8 mouse cellular contexts compared by ENCODE assay signal in the genomic region with DNA sequence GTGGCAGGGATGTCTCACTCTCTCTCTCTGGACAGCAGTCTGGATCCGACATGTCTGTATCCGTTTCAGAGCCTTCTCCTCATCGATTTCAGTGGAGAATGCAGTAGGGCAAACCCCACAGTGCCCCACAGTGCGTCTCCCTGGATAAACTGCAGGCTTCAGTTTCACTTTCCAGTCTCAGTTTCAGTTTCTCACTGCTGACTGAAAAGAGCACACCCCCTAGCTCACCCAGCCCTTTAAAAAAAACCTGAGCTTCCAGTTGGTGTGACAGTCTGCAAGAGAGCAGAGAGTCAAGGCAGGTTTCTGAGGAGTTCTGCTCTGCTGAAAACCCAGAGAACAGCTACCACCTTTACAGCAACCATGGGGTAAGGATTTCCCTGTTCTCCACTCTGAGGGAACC. TPM values are rescaled to one million over a fixed set of nuclear protein-coding genes. Genes with fewer than 3 reads are reported as not detected.
A peak's percentile ranks its signal among the peaks of the same experiment; 100 is the strongest.
DNase-seq lines count a peak whose midpoint lies in the region; ATAC-seq and TF ChIP-seq lines count a peak whose summit lies in the region.

A gene (minus strand): TSS at position 121 of the 400 bp plus-strand sequence.
A gene (plus strand): TSS at position 249 of the 400 bp plus-strand sequence.

- peaks cover 17% of the 10 kb centered on the region for H3K27me3 ChIP-seq in heart, embryonic 13.5 days (replicated peaks)
- no peaks in the 10 kb centered on the region for H3K27me3 ChIP-seq in forebrain, embryonic 10.5 days (ENCODE audit: poor library complexity, severe bottlenecking)

- no peak for TF ChIP-seq CTCF in lung, adult 2 months (IDR thresholded peaks at IDR 0.05; ENCODE audit: insufficient read depth, low read length)

- peak within 1 kb of the TSS; percentile 46 for H3K4me2 ChIP-seq in heart, embryonic 13.5 days

- peak; percentile 14 for DNase-seq in adrenal gland, postnatal 14 days
- no peak for DNase-seq in adrenal gland, adult 18-20 months (ENCODE audit: low spot score in 2 of 2)
- DNase-seq in CD4-positive helper T cell, adult 2 months (ENCODE audit: low read depth, low spot score), result peak; percentile 84
- peak; percentile 34 for DNase-seq in lung, adult 2 months
- DNase-seq in neural tube, embryonic 10.5 days (ENCODE audit: extremely low spot score, low spot score), result no peak
- DNase-seq in forebrain, embryonic 10.5 days (ENCODE audit: extremely low spot score, low spot score), result no peak
- no peak for DNase-seq in left cerebral cortex, adult 18-20 months (ENCODE audit: low spot score in 2 of 2)

- peak within 1 kb of the TSS; percentile 8 for H3K9ac ChIP-seq in heart, embryonic 13.5 days

- TF ChIP-seq POLR2A in lung, adult 2 months (IDR thresholded peaks at IDR 0.05; ENCODE audit: borderline replicate concordance, extremely low read depth, low read depth, low read length), result peak; percentile 42; the same call in 1 of the 2 replicates

- H3K4me1 ChIP-seq in heart, embryonic 13.5 days, result peaks cover 17% of the 10 kb centered on the region
- peaks cover 17% of the 10 kb centered on the region for H3K4me1 ChIP-seq in lung, adult 2 months (ENCODE audit: control insufficient read depth, insufficient read depth, low read length)
- H3K4me1 ChIP-seq in forebrain, embryonic 10.5 days, result no peaks in the 10 kb centered on the region

- no peaks in the 10 kb centered on the region for H3K9me3 ChIP-seq in heart, embryonic 13.5 days
- H3K9me3 ChIP-seq in forebrain, embryonic 10.5 days, result no peaks in the 10 kb centered on the region

- peak within 1 kb of the TSS; percentile 10; the same call in 1 of the 2 replicates for H3K4me3 ChIP-seq in heart, embryonic 13.5 days
- H3K4me3 ChIP-seq in lung, adult 2 months (replicated peaks; ENCODE audit: extremely low read depth, low read depth, low read length), result peak within 1 kb of the TSS; percentile 78
- H3K4me3 ChIP-seq in forebrain, embryonic 10.5 days, result no peak within 1 kb of the TSS

- no peak for ATAC-seq in heart, embryonic 13.5 days (ENCODE audit: extremely low read depth, insufficient number of reproducible peaks, low FRiP score, low TSS enrichment)

- no peak within 1 kb of the TSS for H3K27ac ChIP-seq in heart, embryonic 13.5 days (replicated peaks)
- H3K27ac ChIP-seq in forebrain, embryonic 10.5 days, result no peak within 1 kb of the TSS

- WGBS in heart, embryonic 13.5 days, result 27% methylated on average over 4 of the region's 4 CpGs
- WGBS in lung, adult 2 months, result 3% methylated on average over 4 of the region's 4 CpGs
- WGBS in forebrain, embryonic 10.5 days, result 65% methylated on average over 4 of the region's 4 CpGs

- no peaks in the 10 kb centered on the region for H3K36me3 ChIP-seq in heart, embryonic 13.5 days
- no peaks in the 10 kb centered on the region for H3K36me3 ChIP-seq in forebrain, embryonic 10.5 days (replicated peaks)

RNA-seq across cellular contexts. Expression of the first gene that starts in this region (rescaled TPM):
- total RNA-seq in adrenal gland, postnatal 14 days (2021), result 0.11 and 0.15 TPM in 2 replicates
- total RNA-seq in adrenal gland, adult 18-20 months (2021), result under 1 TPM; 0.10 to 0.13 TPM
- polyA plus RNA-seq in heart, embryonic 13.5 days (2015; fragmentation: Nextera tagmentation; extraction: Ambion mirVana), result 0.72 and 0.98 TPM in 2 replicates
- 0.25 and 0.30 TPM in 2 replicates for polyA plus RNA-seq in lung, adult 2 months (2012; rRNA removed)
- not detected in 2 replicates for polyA plus RNA-seq in forebrain, embryonic 10.5 days (2016; fragmentation: Nextera tagmentation; extraction: Ambion mirVana)
- total RNA-seq in left cerebral cortex, adult 18-20 months (2021), result under 1 TPM; 0.35 to 0.65 TPM

RNA-seq across cellular contexts. Expression of the second gene that starts in this region (rescaled TPM):
- total RNA-seq in adrenal gland, postnatal 14 days (2021), result 2.0 and 3.6 TPM in 2 replicates
- 1 to 10 TPM; 5.1 to 6.7 TPM for total RNA-seq in adrenal gland, adult 18-20 months (2021)
- 0.88 and 1.3 TPM in 2 replicates for polyA plus RNA-seq in heart, embryonic 13.5 days (2015; fragmentation: Nextera tagmentation; extraction: Ambion mirVana)
- 3.5 and 5.0 TPM in 2 replicates for polyA plus RNA-seq in lung, adult 2 months (2012; rRNA removed)
- polyA plus RNA-seq in forebrain, embryonic 10.5 days (2016; fragmentation: Nextera tagmentation; extraction: Ambion mirVana), result 0.11 TPM in 1 of 2 replicates, not detected in the other
- 1 to 10 TPM in 1 of 2 experiments, under 1 TPM in 1; 0.79 to 1.3 TPM for total RNA-seq in left cerebral cortex, adult 18-20 months (2021)

Comparison
In these comparisons a context has a peak if more than half of its experiments do, and no peak if none do; other contexts are left out.
1. DNase-seq: peak in adrenal gland, postnatal 14 days (single experiment), CD4-positive helper T cell, adult 2 months (single experiment) and lung, adult 2 months (single experiment); none in adrenal gland, adult 18-20 months (0 of 2), neural tube, embryonic 10.5 days (single experiment), forebrain, embryonic 10.5 days (single experiment) and left cerebral cortex, adult 18-20 months (0 of 2).